Mouse (Mus musculus) cerebellum, adult 11 months (tissue): ENCODE data around the gene Sptlc2.

ENCODE experiments used
- DNase-seq: peaks from one replicate; pipeline ENCODE4 v3.0.0; 2022

Gene Sptlc2

DNA sequence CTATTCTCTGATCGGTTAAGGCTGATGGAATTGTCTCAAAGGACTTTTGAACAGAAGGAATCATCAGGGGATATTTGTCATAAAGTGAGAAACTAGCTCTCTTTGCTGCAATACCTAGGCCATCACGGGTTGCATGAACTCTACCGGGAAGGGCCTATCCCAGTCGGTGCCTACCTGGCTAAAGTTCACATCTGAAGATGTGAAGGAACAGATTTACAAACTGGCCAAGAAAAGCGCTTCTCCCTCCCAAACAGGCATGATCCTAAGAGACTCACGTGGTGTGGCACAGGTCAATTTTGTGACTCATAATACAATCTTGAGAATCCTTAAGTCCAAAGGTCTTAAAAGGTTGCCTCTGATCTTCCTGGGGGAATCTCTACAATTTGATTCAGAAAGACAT is 6.2 kb upstream of the Sptlc2 start:
- no peak for DNase-seq

GRCm38 (mm10) chr12:87393447-87394145 is 5.4 kb upstream of the Sptlc2 start:
- DNase-seq = no peak

- DNase-seq = no peak
Observed at GRCm38 (mm10) chr12:87391355-87391754, 3.2 kb upstream of the Sptlc2 start.

DNA sequence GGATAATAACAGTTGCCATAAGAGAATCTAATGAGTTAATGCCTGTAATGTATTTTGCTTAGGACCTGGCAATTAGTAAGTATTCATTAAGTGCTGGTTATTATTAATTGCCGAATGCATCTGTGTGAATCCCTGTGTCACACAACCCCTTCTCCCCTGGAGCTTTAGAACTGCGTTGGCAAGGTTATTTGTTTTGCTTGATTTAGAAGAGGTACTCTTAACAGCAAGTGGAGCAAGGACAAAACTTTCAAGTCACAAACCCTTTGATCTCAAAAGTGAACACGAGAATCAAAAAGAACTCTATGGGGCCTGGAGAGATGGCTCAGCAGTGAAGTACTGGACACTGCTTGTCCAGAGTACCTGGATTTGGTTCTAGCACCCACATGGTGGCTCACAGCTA is 1.1 kb upstream of the Sptlc2 start:
- DNase-seq = no peak

DNA sequence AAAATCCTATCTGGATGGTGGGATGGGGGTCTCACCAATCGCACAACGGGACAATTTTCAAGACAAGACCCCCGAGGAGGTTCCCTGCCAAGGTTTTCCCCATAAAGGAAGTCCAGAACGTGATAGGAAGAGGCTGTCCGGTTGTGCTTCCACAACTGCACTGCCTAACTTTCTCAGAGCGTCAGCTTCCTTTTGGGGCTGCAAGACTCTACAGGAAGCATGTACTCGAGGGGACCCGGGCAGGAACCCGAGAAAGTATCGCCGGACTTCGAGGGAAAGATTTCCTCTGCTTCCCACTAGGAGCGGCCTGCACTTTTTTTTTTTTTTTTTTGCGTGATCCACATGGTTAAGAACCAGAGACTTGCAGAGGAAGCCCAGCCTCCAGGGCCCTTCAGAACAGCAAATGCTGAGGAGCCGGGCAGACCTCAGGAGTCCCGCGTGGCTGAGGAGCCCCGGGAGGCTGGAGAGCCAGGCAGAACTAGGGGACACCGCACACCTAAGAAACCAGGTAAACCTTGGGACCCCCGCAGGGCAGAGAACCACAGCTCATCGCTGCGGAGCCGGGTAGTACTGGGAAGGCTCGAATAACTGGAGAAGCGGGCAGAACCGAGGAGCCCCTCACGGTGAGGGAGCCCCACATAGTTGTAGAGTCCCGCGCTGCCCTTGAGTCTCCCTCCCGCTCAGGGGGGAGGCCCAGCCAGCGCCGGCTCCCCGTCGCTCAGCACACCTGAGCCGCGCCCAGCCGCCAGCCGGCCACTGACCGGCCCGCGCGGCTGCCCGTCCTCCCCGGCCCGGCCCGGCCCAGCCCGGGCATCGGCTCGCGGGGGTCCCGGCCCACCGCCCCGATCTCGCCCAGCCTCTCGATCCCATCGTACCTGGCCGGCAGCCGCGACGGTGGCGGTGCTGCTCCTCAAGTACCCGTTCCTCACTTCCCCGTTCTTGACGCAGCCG is 709 bp downstream of the Sptlc2 start:
- DNase-seq = peak; percentile 55

DNA sequence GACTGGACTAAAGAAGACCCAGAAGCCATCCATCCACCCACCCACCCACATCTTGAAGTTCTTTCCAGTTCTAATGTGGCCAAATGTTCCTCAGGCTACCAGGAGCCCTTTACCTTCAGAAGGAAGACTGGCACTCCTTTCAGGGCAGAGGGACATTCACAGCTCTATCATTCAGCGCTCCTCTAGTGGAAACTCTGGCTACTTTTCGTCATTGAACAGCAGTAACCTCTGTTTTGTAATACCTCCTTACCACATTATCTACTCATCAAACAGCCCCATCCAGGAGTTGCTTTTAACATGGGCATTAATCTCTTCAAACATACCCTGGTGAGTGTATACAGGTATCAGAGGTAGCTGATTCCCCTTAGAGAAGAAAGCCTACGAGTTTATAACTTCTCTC is 3.1 kb downstream of the Sptlc2 start:
- no peak for DNase-seq

GRCm38 (mm10) chr12:87381380-87381682 is 6.8 kb downstream of the Sptlc2 start:
- DNase-seq = no peak

DNA sequence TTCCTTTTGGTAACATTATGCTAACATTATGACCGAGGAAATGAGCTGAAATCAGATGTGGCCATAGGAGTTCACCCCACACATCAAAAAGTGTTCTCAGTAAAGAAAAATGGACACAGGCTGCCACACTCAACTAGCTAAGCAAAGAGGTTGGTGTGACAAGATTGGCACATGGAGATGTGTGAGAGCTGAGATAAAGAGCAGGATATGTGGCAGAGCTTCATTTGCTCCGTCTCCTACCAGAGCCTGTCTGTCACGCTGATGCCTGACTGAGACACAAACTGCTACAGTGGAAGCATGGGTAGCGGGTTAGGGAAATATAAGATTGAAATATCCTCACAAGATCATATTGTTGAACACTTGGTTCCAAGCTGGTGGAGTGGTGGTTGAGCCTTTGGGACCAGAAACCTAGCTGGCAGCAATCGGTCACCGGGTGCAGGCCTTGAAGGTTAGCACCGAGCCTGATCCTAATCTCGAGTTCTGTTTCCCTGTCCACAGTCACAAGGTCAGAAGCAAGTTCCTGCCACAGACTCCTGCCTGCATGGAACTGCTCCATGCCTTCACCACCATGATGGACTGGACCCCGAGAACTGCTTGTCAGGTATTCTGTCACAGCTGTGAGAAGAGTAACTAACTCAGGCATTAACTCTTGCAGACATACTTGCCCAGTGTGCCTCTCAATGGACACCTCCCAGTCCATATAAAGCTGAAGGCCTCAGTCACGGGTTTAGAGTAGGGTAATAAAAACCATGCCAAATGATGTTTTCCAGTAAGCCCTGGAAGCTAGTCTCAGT is 7.4 kb downstream of the Sptlc2 start:
- no peak for DNase-seq

DNA sequence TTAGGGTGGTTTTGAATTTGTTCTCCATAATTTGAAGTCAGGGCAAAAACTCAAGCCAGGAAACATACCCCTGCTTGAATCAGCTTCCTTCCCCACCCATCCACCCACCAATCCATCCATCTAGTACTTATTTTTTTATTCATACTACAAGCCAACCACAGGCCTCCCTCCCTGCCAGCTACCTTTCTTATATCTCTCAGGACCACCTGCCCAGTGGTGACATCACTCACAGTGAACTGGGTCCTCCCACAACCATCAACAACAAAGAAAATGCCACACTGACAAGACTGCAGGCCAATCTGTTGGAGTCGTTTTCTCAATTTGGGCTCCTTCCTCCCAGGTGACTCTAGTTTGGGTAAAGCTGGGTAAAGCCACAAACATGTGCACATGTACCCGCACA is 8.7 kb downstream of the Sptlc2 start:
- DNase-seq = no peak

GRCm38 (mm10) chr12:87374159-87374558 is 14.0 kb downstream of the Sptlc2 start:
- DNase-seq = no peak

DNA sequence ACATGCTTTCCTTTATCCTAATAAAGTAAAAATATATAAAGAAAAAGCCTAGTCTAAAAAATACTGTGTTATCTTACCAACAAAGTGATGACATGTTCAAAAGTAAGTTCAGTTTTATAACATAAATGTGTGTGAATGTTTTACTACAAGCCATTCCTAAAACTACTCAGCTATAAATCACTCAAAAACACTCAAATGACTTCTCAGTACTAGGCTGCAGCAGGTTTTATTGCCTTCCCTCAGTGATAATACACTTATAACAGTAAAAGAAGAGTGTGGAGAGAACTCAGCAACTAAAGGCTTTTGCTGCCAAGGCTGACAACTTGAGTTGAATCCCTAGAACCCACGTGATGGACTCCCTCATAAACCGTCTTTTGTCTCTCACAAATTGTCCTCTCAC is 18.8 kb downstream of the Sptlc2 start:
- no peak for DNase-seq

- no peak for DNase-seq
Observed at GRCm38 (mm10) chr12:87368092-87368491, 20.1 kb downstream of the Sptlc2 start.

- no peak for DNase-seq
Observed at GRCm38 (mm10) chr12:87365676-87366075, 22.5 kb downstream of the Sptlc2 start.

- DNase-seq = no peak
Observed at GRCm38 (mm10) chr12:87362111-87362510, 26.0 kb downstream of the Sptlc2 start.

DNA sequence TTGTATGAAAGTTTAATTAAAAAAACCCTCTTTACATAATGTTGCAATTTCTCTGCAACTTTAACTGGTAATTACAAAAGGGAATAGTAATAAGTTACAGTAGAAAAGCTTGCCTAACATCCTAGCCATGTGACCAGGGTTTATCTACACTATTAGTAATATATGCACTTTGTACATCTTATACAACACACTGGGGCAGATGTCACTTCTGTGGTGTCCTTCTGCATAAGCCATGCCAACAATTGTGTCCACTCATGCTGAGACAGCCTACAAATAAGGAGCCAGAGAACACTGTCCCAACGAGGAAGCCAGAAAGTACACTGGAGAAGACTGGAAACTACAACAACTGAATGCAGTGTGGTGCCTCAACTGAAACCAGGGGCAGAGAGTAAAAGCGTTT is 40.1 kb downstream of the Sptlc2 start:
- DNase-seq = no peak

DNA sequence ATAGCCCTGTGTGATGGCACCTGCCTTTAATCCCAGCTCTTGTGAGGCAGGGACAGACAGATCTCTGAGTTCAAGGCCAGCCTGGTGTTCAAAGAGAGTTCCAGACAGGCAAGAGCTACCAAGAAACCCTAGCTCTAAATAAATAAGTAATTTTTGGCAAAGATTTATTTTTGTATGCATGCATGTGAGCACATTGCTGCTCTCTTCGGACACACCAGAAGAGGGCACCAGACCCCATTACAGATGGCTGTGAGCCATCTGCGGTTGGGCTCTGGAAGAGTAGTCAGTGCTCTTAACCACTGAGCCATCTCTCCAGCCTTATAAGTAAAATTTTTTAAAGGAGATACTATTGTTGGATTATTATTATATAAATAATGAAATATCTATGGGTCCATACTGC is 40.6 kb downstream of the Sptlc2 start:
- no peak for DNase-seq

GRCm38 (mm10) chr12:87343084-87343605 is 45.0 kb downstream of the Sptlc2 start:
- no peak for DNase-seq

DNA sequence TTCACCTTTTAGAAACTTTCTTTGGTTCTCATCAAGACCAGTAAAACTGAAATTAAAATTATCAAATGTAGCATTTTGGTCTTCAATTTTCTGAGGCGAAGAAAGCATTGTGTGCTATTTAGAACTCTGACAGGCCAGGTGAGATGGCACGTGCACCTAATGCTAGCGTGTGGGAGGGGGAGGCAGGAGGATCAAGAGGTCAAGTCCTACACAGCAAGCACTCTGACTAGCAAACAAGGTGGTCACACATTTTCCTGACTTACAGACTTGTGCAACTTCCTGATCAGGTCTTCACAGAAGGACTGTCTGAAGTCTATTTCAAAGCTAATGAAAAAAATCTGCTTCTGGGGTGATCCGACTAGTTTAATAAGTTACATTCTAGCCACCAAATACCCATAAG is 50.1 kb downstream of the Sptlc2 start:
- DNase-seq = no peak

GRCm38 (mm10) chr12:87334886-87335285 is 53.3 kb downstream of the Sptlc2 start:
- no peak for DNase-seq

DNA sequence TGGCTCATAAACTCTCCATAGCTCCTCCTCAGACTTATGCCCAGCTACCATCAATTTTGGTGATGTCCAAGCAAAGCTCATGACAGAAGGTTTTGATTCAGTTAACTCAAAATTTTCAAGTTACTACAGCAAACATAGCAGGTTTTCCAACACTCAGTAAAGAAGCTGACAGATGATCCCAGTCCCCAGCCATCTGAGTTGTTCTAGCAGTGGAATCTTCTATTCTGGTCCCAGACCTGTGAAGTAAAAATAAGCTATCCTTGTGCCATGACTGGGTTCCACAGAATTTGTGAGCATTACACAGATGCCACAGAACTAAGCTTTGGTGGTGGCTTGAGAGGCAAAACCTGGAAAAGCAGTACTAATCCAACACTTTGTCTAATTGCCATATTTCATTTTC is 54.4 kb downstream of the Sptlc2 start:
- DNase-seq = no peak

DNA sequence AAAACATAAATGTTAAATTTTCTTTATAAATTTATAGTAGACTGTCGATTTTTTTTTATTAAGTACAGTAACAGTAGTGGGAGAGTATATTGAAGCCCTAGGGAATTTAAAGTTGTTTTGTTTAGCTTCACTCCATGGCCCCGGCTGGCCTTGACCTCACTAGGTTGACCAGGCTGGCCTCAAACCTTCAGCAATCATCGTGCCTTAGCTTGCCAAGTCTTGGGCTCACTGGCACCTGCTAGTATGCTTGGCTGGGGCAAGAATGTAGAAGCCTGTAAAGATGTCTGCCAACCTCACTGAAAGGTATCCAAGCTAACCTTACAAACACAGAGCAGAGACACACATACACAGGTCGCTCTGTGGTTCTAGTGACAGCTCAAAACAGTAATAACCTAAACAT is 55.6 kb downstream of the Sptlc2 start:
- no peak for DNase-seq

GRCm38 (mm10) chr12:87331908-87332307 is 56.2 kb downstream of the Sptlc2 start:
- DNase-seq = no peak

- no peak for DNase-seq
Observed at GRCm38 (mm10) chr12:87331053-87331456, 57.1 kb downstream of the Sptlc2 start.
